In genomic region chr19:26767454-26767853, GRCm38 (mm10) we compare ENCODE assay signal across 17 mouse cellular contexts.
DNase-seq lines count a peak whose midpoint lies in the region; ATAC-seq and TF ChIP-seq lines count a peak whose summit lies in the region.
"Had no signal": no experiment of that assay in that cellular context is flagged by ENCODE, and none has a peak within 500 bp of the region (broad histone marks: within the 10 kb centered on the region; RNA-seq: fewer than 3 reads in every experiment).

No protein-coding gene starts in this region.

- TF ChIP-seq POLR2A in cerebellum, adult 2 months (IDR thresholded peaks at IDR 0.05; ENCODE audit: borderline replicate concordance, insufficient read depth, low read length), result no peak

- H3K4me2 ChIP-seq in forebrain, embryonic 13.5 days, result no peak overlapping the region
- H3K4me2 ChIP-seq in forebrain, embryonic 11.5 days (ENCODE audit: low read depth, low read length, severe bottlenecking), result no peak overlapping the region
- H3K4me2 ChIP-seq in hindbrain, embryonic 15.5 days, result no peak overlapping the region
- H3K4me2 ChIP-seq in hindbrain, postnatal 0 days (ENCODE audit: low read depth, low read length), result no peak overlapping the region
- no peak overlapping the region for H3K4me2 ChIP-seq in midbrain, embryonic 14.5 days (ENCODE audit: low read length)
- H3K4me2 ChIP-seq: liver, embryonic 15.5 days had no signal

- WGBS in forebrain, embryonic 13.5 days, result 87% methylated on average over 13 of the region's 13 CpGs
- 92% methylated on average over 13 of the region's 13 CpGs for WGBS in forebrain, embryonic 11.5 days
- 88% methylated on average over 13 of the region's 13 CpGs for WGBS in hindbrain, embryonic 15.5 days
- WGBS in hindbrain, postnatal 0 days, result 85% methylated on average over 13 of the region's 13 CpGs
- 44% methylated on average over 13 of the region's 13 CpGs for WGBS in cerebellum, adult 2 months
- WGBS in midbrain, embryonic 14.5 days, result 87% methylated on average over 13 of the region's 13 CpGs

- no peaks in the 10 kb centered on the region for H3K9me3 ChIP-seq in forebrain, embryonic 13.5 days (replicated peaks)
- H3K9me3 ChIP-seq in forebrain, embryonic 11.5 days (ENCODE audit: control insufficient read depth, low read length), result no peaks in the 10 kb centered on the region
- no peaks in the 10 kb centered on the region for H3K9me3 ChIP-seq in hindbrain, embryonic 15.5 days
- H3K9me3 ChIP-seq in hindbrain, postnatal 0 days (ENCODE audit: low read length), result no peaks in the 10 kb centered on the region
- no peaks in the 10 kb centered on the region for H3K9me3 ChIP-seq in midbrain, embryonic 14.5 days (ENCODE audit: control insufficient read depth, low read length)
- H3K9me3 ChIP-seq: liver, embryonic 15.5 days had no signal

- no peak for TF ChIP-seq CTCF in hindbrain, postnatal 0 days (IDR thresholded peaks at IDR 0.05; ENCODE audit: low read depth)
- no peak for TF ChIP-seq CTCF in cerebellum, adult 2 months (IDR thresholded peaks at IDR 0.05; ENCODE audit: borderline replicate concordance, insufficient read depth, low read depth, low read length)

- no peak overlapping the region for H3K4me3 ChIP-seq in forebrain, embryonic 13.5 days
- no peak overlapping the region for H3K4me3 ChIP-seq in forebrain, embryonic 11.5 days (ENCODE audit: low read depth, low read length)
- H3K4me3 ChIP-seq in hindbrain, embryonic 15.5 days, result no peak overlapping the region
- no peak overlapping the region for H3K4me3 ChIP-seq in hindbrain, postnatal 0 days (ENCODE audit: low read length)
- no peak overlapping the region for H3K4me3 ChIP-seq in cerebellum, adult 2 months (replicated peaks; ENCODE audit: insufficient read depth, low read depth, low read length)
- no peak overlapping the region for H3K4me3 ChIP-seq in midbrain, embryonic 14.5 days (replicated peaks; ENCODE audit: low read depth, low read length)
- H3K4me3 ChIP-seq: liver, embryonic 15.5 days had no signal

- no peak overlapping the region for H3K9ac ChIP-seq in forebrain, embryonic 13.5 days
- H3K9ac ChIP-seq in forebrain, embryonic 11.5 days (ENCODE audit: low read length), result no peak overlapping the region
- no peak overlapping the region for H3K9ac ChIP-seq in hindbrain, embryonic 15.5 days
- H3K9ac ChIP-seq in hindbrain, postnatal 0 days (replicated peaks; ENCODE audit: low read length), result no peak overlapping the region
- no peak overlapping the region for H3K9ac ChIP-seq in midbrain, embryonic 14.5 days (replicated peaks; ENCODE audit: low read length)
- H3K9ac ChIP-seq: liver, embryonic 15.5 days had no signal

- no peaks in the 10 kb centered on the region for H3K27me3 ChIP-seq in forebrain, embryonic 13.5 days
- H3K27me3 ChIP-seq in forebrain, embryonic 11.5 days (ENCODE audit: control insufficient read depth, insufficient read depth, low read length), result no peaks in the 10 kb centered on the region
- H3K27me3 ChIP-seq in hindbrain, embryonic 15.5 days, result no peaks in the 10 kb centered on the region
- H3K27me3 ChIP-seq in hindbrain, postnatal 0 days (ENCODE audit: insufficient read depth, low read length), result no peaks in the 10 kb centered on the region
- H3K27me3 ChIP-seq in cerebellum, adult 2 months (ENCODE audit: control insufficient read depth, insufficient read depth, low read length), result no peaks in the 10 kb centered on the region
- H3K27me3 ChIP-seq in midbrain, embryonic 14.5 days (ENCODE audit: control insufficient read depth, insufficient read depth, low read length), result no peaks in the 10 kb centered on the region
- H3K27me3 ChIP-seq: liver, embryonic 15.5 days had no signal

- peaks cover 17% of the 10 kb centered on the region; the same call in 1 of the 2 replicates for H3K36me3 ChIP-seq in forebrain, embryonic 13.5 days (ENCODE audit: poor library complexity, severe bottlenecking)
- no peaks in the 10 kb centered on the region for H3K36me3 ChIP-seq in forebrain, embryonic 11.5 days (ENCODE audit: control insufficient read depth, insufficient read depth, low read length)
- H3K36me3 ChIP-seq in hindbrain, embryonic 15.5 days, result 0 out of 2 replicates have a peak, but pooled peaks cover 4% of the 10 kb centered on the region
- peaks cover 4% of the 10 kb centered on the region; the same call in 1 of the 2 replicates for H3K36me3 ChIP-seq in hindbrain, postnatal 0 days (ENCODE audit: insufficient read depth, low read length)
- peaks cover 3% of the 10 kb centered on the region; the same call in 1 of the 2 replicates for H3K36me3 ChIP-seq in midbrain, embryonic 14.5 days (ENCODE audit: control insufficient read depth, insufficient read depth, low read length)
- H3K36me3 ChIP-seq: liver, embryonic 15.5 days had no signal

- ATAC-seq in forebrain, embryonic 13.5 days, result no peak
- ATAC-seq in forebrain, embryonic 11.5 days (replicated peaks; ENCODE audit: low FRiP score), result no peak
- no peak for ATAC-seq in hindbrain, embryonic 15.5 days (ENCODE audit: low FRiP score, low read depth)
- no peak for ATAC-seq in hindbrain, postnatal 0 days
- no peak for ATAC-seq in midbrain, embryonic 14.5 days (ENCODE audit: low FRiP score, low TSS enrichment)

- peaks cover 36% of the 10 kb centered on the region for H3K4me1 ChIP-seq in forebrain, embryonic 13.5 days
- peaks cover 9% of the 10 kb centered on the region; the same call in 1 of the 2 replicates for H3K4me1 ChIP-seq in forebrain, embryonic 11.5 days (replicated peaks; ENCODE audit: control insufficient read depth, insufficient read depth, low read length)
- peaks cover 32% of the 10 kb centered on the region for H3K4me1 ChIP-seq in hindbrain, embryonic 15.5 days (replicated peaks)
- H3K4me1 ChIP-seq in hindbrain, postnatal 0 days (ENCODE audit: insufficient read depth, low read length), result peaks cover 11% of the 10 kb centered on the region
- peaks cover 13% of the 10 kb centered on the region; the same call in 1 of the 2 replicates for H3K4me1 ChIP-seq in cerebellum, adult 2 months (ENCODE audit: control insufficient read depth, insufficient read depth, low read length)
- peaks cover 49% of the 10 kb centered on the region for H3K4me1 ChIP-seq in midbrain, embryonic 14.5 days (ENCODE audit: control insufficient read depth, insufficient read depth, low read length)
- H3K4me1 ChIP-seq: liver, embryonic 15.5 days had no signal

- peak overlapping the region; percentile 27; the same call in 1 of the 2 replicates for H3K27ac ChIP-seq in forebrain, embryonic 13.5 days
- no peak overlapping the region for H3K27ac ChIP-seq in forebrain, embryonic 11.5 days (ENCODE audit: low read depth, low read length)
- H3K27ac ChIP-seq in hindbrain, embryonic 15.5 days (replicated peaks), result peak overlapping the region; percentile 96; the same call in 1 of the 2 replicates
- H3K27ac ChIP-seq in hindbrain, postnatal 0 days, result no peak overlapping the region
- no peak overlapping the region for H3K27ac ChIP-seq in cerebellum, adult 2 months (ENCODE audit: insufficient read depth, low read length)
- H3K27ac ChIP-seq in midbrain, embryonic 14.5 days (replicated peaks; ENCODE audit: low read depth, low read length), result peak overlapping the region; percentile 99
- H3K27ac ChIP-seq: kidney, postnatal 0 days; liver, embryonic 15.5 days had no signal

- DNase-seq in forebrain, embryonic 11.5 days (ENCODE audit: low spot score), result no peak
- DNase-seq in hindbrain, postnatal 0 days (ENCODE audit: low spot score), result no peak
- DNase-seq in cerebellum, adult 2 months, result peak; percentile 40 to 55
- DNase-seq in midbrain, embryonic 14.5 days, result no peak
- DNase-seq in urinary bladder, adult 2 months (ENCODE audit: low spot score), result no peak
- no peak for DNase-seq in T-cell, adult 2 months (ENCODE audit: low spot score)
- DNase-seq: B cell, adult 2 months; embryo, embryonic 11 days; gastrocnemius, postnatal 14 days; heart, postnatal 10 days; kidney, adult 18-20 months; layer of hippocampus, postnatal 36 days; right cerebral cortex, adult 18-20 months had no signal

Comparison
In these comparisons a context has a peak if more than half of its experiments do, and no peak if none do; other contexts are left out.
1. H3K27ac ChIP-seq: peak in forebrain, embryonic 13.5 days (single experiment), hindbrain, embryonic 15.5 days (single experiment) and midbrain, embryonic 14.5 days (single experiment); none in forebrain, embryonic 11.5 days (single experiment), hindbrain, postnatal 0 days (single experiment) and cerebellum, adult 2 months (single experiment).
2. DNase-seq: peak in cerebellum, adult 2 months (2 of 2); none in forebrain, embryonic 11.5 days (single experiment), hindbrain, postnatal 0 days (single experiment), midbrain, embryonic 14.5 days (single experiment), urinary bladder, adult 2 months (single experiment) and T-cell, adult 2 months (single experiment).